Mouse (Mus musculus): ENCODE data around the gene Eif4g3.

Gene Eif4g3

GRCm38 (mm10) chr4:138220761-138221160 is 227.9 kb downstream of the Eif4g3 start:
- no peak for DNase-seq (ENCODE audit: low spot score in 2 of 2)

- no peak for DNase-seq (ENCODE audit: low spot score in 2 of 2)
Measured at GRCm38 (mm10) chr4:138221406-138221805, 228.6 kb downstream of the Eif4g3 start.

- no peak for DNase-seq (ENCODE audit: low spot score in 2 of 2)
Measured at GRCm38 (mm10) chr4:138222396-138222795, 229.6 kb downstream of the Eif4g3 start.

GRCm38 (mm10) chr4:138223623-138224022 is 230.8 kb downstream of the Eif4g3 start:
- DNase-seq (ENCODE audit: low spot score in 2 of 2): no peak

GRCm38 (mm10) chr4:138246756-138247665 is 254.2 kb downstream of the Eif4g3 start:
- DNase-seq (ENCODE audit: low spot score in 2 of 2): no peak

- peak; percentile 44 to 49 for DNase-seq (ENCODE audit: low spot score in 2 of 2)
Measured at GRCm38 (mm10) chr4:138250088-138250960, 257.5 kb downstream of the Eif4g3 start, which contains the start of the genes Sh2d5 and Kif17. Gene Sh2d5 (plus strand): TSS chr4:138250403. Gene Kif17 (plus strand): TSS chr4:138250435.

GRCm38 (mm10) chr4:138251819-138252218 is 259.0 kb downstream of the Eif4g3 start:
- DNase-seq (ENCODE audit: low spot score in 2 of 2): no peak

- DNase-seq (ENCODE audit: low spot score in 2 of 2): no peak
Measured at GRCm38 (mm10) chr4:138252231-138252630, 259.4 kb downstream of the Eif4g3 start.

GRCm38 (mm10) chr4:138257116-138257687 is 264.4 kb downstream of the Eif4g3 start:
- no peak for DNase-seq (ENCODE audit: low spot score in 2 of 2)
